Mouse (Mus musculus) ES-Bruce4 (cell line): Measurements from ENCODE around the gene Pip4k2a. TPM values are rescaled to one million over a fixed set of nuclear protein-coding genes. Genes with fewer than 3 reads are reported as not detected.

Source experiments
- H3K27ac ChIP-seq: 2 replicates; pipeline ENCODE4 v1.5.1; 2012; ENCODE audit warnings: low read length, inconsistent platforms; ENCODE audit not compliant: insufficient read depth
- H3K27me3 ChIP-seq: 2 replicates; pipeline ENCODE4 v1.6.1; 2012; ENCODE audit warnings: mild to moderate bottlenecking, low read length, inconsistent platforms; ENCODE audit not compliant: control insufficient read depth, poor library complexity, insufficient read depth, severe bottlenecking
- H3K36me3 ChIP-seq: 2 replicates; pipeline ENCODE4 v1.6.1; 2012; ENCODE audit warnings: inconsistent platforms, mild to moderate bottlenecking, low read length, moderate library complexity; ENCODE audit not compliant: control insufficient read depth, poor library complexity, insufficient read depth, severe bottlenecking
- H3K4me1 ChIP-seq: one replicate; pipeline ENCODE4 v1.8.1; 2011; ENCODE audit warnings: low read length; ENCODE audit not compliant: control insufficient read depth, insufficient read depth
- H3K4me3 ChIP-seq: 2 replicates; pipeline ENCODE4 v1.5.1; 2011; ENCODE audit warnings: low read depth, mild to moderate bottlenecking, low read length
- H3K9ac ChIP-seq: 2 replicates; pipeline ENCODE4 v1.6.1; 2012; ENCODE audit warnings: low read depth, mild to moderate bottlenecking, inconsistent platforms; ENCODE audit not compliant: poor library complexity, severe bottlenecking
- H3K9me3 ChIP-seq: replicated peaks from 2 replicates; pipeline ENCODE4 v1.6.1; 2012; ENCODE audit warnings: mild to moderate bottlenecking, low read length, inconsistent platforms; ENCODE audit not compliant: control insufficient read depth, poor library complexity, insufficient read depth, severe bottlenecking
- CTCF ChIP-seq: IDR thresholded peaks from one replicate; pipeline ENCODE4 v1.8.1; 2011; ENCODE audit warnings: low read depth, low read length
- EP300 ChIP-seq: IDR thresholded peaks from 2 replicates; pipeline ENCODE4 v1.6.1; 2011; ENCODE audit warnings: low read depth, low read length; ENCODE audit not compliant: insufficient read depth
- POLR2A ChIP-seq: IDR thresholded peaks from one replicate; pipeline ENCODE4 v1.8.1; 2011; ENCODE audit warnings: low read length; ENCODE audit not compliant: insufficient read depth
- polyA plus RNA-seq: library from polyadenylated mRNA; stranded (reverse); fragments of >200 nt; gene quantifications from 2 replicates; pipeline ENCODE4 v1.2.4, GENCODE M21; 2011; ENCODE audit warnings: low read depth; ENCODE audit not compliant: missing spikeins, insufficient read depth, insufficient read length

Gene Pip4k2a
- polyA plus RNA-seq, 1 experiment: 9.6 TPM

DNA sequence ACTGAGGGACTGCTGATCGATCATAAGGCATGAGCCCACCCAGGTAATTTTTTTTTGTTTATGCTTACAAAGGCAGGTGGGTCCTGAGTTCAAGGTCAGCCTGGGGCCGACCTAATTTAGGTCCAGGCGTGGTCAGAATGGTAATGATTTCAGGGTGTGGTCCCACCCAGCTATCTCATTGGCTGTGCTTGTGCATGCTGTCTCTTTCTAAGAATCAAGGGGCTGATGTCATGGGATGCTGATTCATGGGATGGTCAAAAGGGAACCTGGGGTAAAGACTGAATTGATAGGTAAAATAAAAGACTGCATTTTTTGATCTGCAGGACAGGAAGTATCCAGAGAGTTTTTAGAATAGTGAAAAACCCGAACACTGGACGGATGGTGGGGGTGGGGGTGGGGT lies 31.4 kb downstream of the Pip4k2a start:
- H3K9ac ChIP-seq: no peak overlapping the region
- H3K9me3 ChIP-seq: no peaks in the 10 kb centered on the region
- no peaks in the 10 kb centered on the region for H3K27me3 ChIP-seq
- TF ChIP-seq EP300 (no peak), CTCF (no peak), POLR2A (no peak)
- no peaks in the 10 kb centered on the region for H3K4me1 ChIP-seq
- H3K36me3 ChIP-seq: no peaks in the 10 kb centered on the region
- no peak overlapping the region for H3K4me3 ChIP-seq
- H3K27ac ChIP-seq: no peak overlapping the region

GRCm38 (mm10) chr2:18965950-18966349 lies 32.0 kb downstream of the Pip4k2a start:
- H3K9ac ChIP-seq: no peak overlapping the region
- no peak overlapping the region for H3K27ac ChIP-seq
- no peak overlapping the region for H3K4me3 ChIP-seq
- H3K36me3 ChIP-seq: no peaks in the 10 kb centered on the region
- no peaks in the 10 kb centered on the region for H3K9me3 ChIP-seq
- H3K4me1 ChIP-seq: no peaks in the 10 kb centered on the region
- TF ChIP-seq CTCF (no peak), POLR2A (no peak), EP300 (no peak)
- H3K27me3 ChIP-seq: no peaks in the 10 kb centered on the region

DNA sequence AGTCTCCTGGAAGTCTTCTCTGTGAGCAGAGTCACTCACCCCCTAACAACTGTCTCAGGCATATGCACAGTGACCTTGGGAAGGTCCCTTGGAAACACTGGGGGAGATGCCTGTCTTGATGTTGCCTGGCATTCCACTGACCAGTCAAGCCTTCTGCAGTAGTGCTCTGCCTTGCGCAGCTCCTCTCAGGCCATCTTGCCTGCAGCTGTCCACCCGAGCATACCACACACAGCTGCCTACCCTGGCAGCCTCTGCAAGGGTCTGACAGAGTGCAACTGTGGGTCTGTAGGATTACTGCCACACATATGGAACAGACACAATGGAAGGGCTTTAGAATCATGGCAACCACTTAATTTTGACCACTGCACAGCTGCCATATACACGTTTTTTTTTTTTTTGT lies 32.8 kb downstream of the Pip4k2a start:
- no peak for TF ChIP-seq CTCF
- TF ChIP-seq POLR2A: no peak
- no peak for TF ChIP-seq EP300
- Histone ChIP-seq H3K36me3 (no peaks in the 10 kb centered on the region), H3K9ac (no peak overlapping the region), H3K27ac (no peak overlapping the region), H3K9me3 (no peaks in the 10 kb centered on the region), H3K4me3 (no peak overlapping the region), H3K4me1 (no peaks in the 10 kb centered on the region), H3K27me3 (no peaks in the 10 kb centered on the region)

- no peak overlapping the region for H3K4me3 ChIP-seq
- no peaks in the 10 kb centered on the region for H3K9me3 ChIP-seq
- no peak overlapping the region for H3K27ac ChIP-seq
- TF ChIP-seq CTCF (no peak), POLR2A (no peak), EP300 (no peak)
- no peaks in the 10 kb centered on the region for H3K4me1 ChIP-seq
- H3K27me3 ChIP-seq: no peaks in the 10 kb centered on the region
- no peak overlapping the region for H3K9ac ChIP-seq
- no peaks in the 10 kb centered on the region for H3K36me3 ChIP-seq
These were observed 34.5 kb downstream of the Pip4k2a start for GRCm38 (mm10) chr2:18963286-18964040.

GRCm38 (mm10) chr2:18962502-18962901 lies 35.4 kb downstream of the Pip4k2a start:
- no peak overlapping the region for H3K27ac ChIP-seq
- H3K9ac ChIP-seq: no peak overlapping the region
- H3K9me3 ChIP-seq: no peaks in the 10 kb centered on the region
- H3K4me3 ChIP-seq: no peak overlapping the region
- no peaks in the 10 kb centered on the region for H3K36me3 ChIP-seq
- H3K4me1 ChIP-seq: no peaks in the 10 kb centered on the region
- TF ChIP-seq EP300 (no peak), CTCF (no peak), POLR2A (no peak)
- H3K27me3 ChIP-seq: no peaks in the 10 kb centered on the region

GRCm38 (mm10) chr2:18960376-18960973 lies 37.5 kb downstream of the Pip4k2a start:
- Histone ChIP-seq H3K27ac (no peak overlapping the region), H3K9me3 (no peaks in the 10 kb centered on the region), H3K4me1 (no peaks in the 10 kb centered on the region), H3K36me3 (no peaks in the 10 kb centered on the region), H3K4me3 (no peak overlapping the region), H3K27me3 (no peaks in the 10 kb centered on the region), H3K9ac (no peak overlapping the region)
- TF ChIP-seq POLR2A: no peak
- TF ChIP-seq EP300: no peak
- TF ChIP-seq CTCF: no peak
